Mouse (Mus musculus) forebrain, embryonic 12.5 days (tissue): ENCODE measurements around the gene Arl4d. TPM values are rescaled to one million over a fixed set of nuclear protein-coding genes. Genes with fewer than 3 reads are reported as not detected.
A peak's percentile ranks its signal among the peaks of the same experiment; 100 is the strongest.
"Not testable (repeated sequence)": the region's sequence is repeated elsewhere in the genome, so short reads cannot be mapped to it uniquely, and the experiment has no call there.

Source experiments
- ATAC-seq: fragments of 200-750 bp; cut with Nextera tagmentation; 2 replicates; pipeline ENCODE4 v1.8.0; 2017; ENCODE audit warnings: moderate TSS enrichment; ENCODE audit not compliant: low FRiP score
- H3K27ac ChIP-seq: fragments of 300-500 bp; sonication (generic); 2 replicates; pipeline ENCODE4 v1.5.1; 2016; ENCODE audit warnings: mild to moderate bottlenecking
- H3K27me3 ChIP-seq: fragments of 300-500 bp; sonication (generic); 2 replicates; pipeline ENCODE4 v1.6.1; 2016; ENCODE audit warnings: mild to moderate bottlenecking
- H3K36me3 ChIP-seq: fragments of 300-500 bp; sonication (generic); replicated peaks from 2 replicates; pipeline ENCODE4 v1.6.1; 2016; ENCODE audit warnings: mild to moderate bottlenecking
- H3K4me1 ChIP-seq: fragments of 300-500 bp; sonication (generic); 2 replicates; pipeline ENCODE4 v1.6.1; 2016
- H3K4me2 ChIP-seq: fragments of 300-500 bp; sonication (generic); 2 replicates; pipeline ENCODE4 v1.6.1; 2016; ENCODE audit warnings: mild to moderate bottlenecking, moderate library complexity
- H3K4me3 ChIP-seq: fragments of 300-500 bp; sonication (generic); replicated peaks from 2 replicates; pipeline ENCODE4 v1.5.1; 2016; ENCODE audit warnings: mild to moderate bottlenecking
- H3K9ac ChIP-seq: fragments of 300-500 bp; sonication (generic); 2 replicates; pipeline ENCODE4 v1.6.1; 2016; ENCODE audit warnings: mild to moderate bottlenecking
- H3K9me3 ChIP-seq: fragments of 300-500 bp; sonication (generic); 2 replicates; pipeline ENCODE4 v1.6.1; 2016
- whole genome bisulfite sequencing: fragments of 180-500 bp; shearing (Covaris S2); methylation state at CpG from one replicate; pipeline ENCODE4 v1.1.7; 2016; 5-methylcytosine and 5-hydroxymethylcytosine counted together
- polyA plus RNA-seq: library from polyadenylated mRNA; unstranded; fragments of >200 nt; fragmentation: Nextera tagmentation; extraction: Ambion mirVana; gene quantifications from 2 replicates; pipeline ENCODE4 v1.2.1, GENCODE M21; 2016

Arl4d gene
- polyA plus RNA-seq, 1 experiment from 2014 or later = 16.2 TPM

- 0 out of 2 replicates have a peak, but pooled peaks cover 15% of the 10 kb centered on the region for H3K27me3 ChIP-seq
- peak overlapping the region; percentile 95 for H3K27ac ChIP-seq
- H3K9ac ChIP-seq = peak overlapping the region; percentile 63
- not testable (repeated sequence) for H3K36me3 ChIP-seq, H3K4me1 ChIP-seq, H3K9me3 ChIP-seq
- ATAC-seq = peak; percentile 91
- H3K4me3 ChIP-seq = peak overlapping the region; percentile 22
- WGBS = 0% methylated on average over 38 of the region's 40 CpGs
- H3K4me2 ChIP-seq = peak overlapping the region; percentile 49
Observed at GRCm38 (mm10) chr11:101657886-101658750, 7.2 kb upstream of the Arl4d start.

GRCm38 (mm10) chr11:101658751-101659558 is 6.4 kb upstream of the Arl4d start:
- Histone ChIP-seq H3K27ac (peak overlapping the region; percentile 84), H3K9me3 (no peaks in the 10 kb centered on the region), H3K27me3 (peaks cover 6% of the 10 kb centered on the region; the same call in 1 of the 2 replicates), H3K36me3 (no peaks in the 10 kb centered on the region), H3K4me2 (no peak overlapping the region), H3K4me3 (no peak overlapping the region), H3K9ac (no peak overlapping the region), H3K4me1 (peaks cover 7% of the 10 kb centered on the region)
- WGBS = 34% methylated on average over 10 of the region's 10 CpGs
- peak; percentile 8; the same call in 1 of the 2 replicates for ATAC-seq

GRCm38 (mm10) chr11:101661191-101661590 is 4.2 kb upstream of the Arl4d start:
- H3K4me2 ChIP-seq = no peak overlapping the region
- peaks cover under 1% of the 10 kb centered on the region for H3K27me3 ChIP-seq
- ATAC-seq = no peak
- 83% methylated on average over 7 of the region's 7 CpGs for WGBS
- H3K9ac ChIP-seq = no peak overlapping the region
- no peaks in the 10 kb centered on the region for H3K36me3 ChIP-seq
- no peak overlapping the region for H3K4me3 ChIP-seq
- H3K27ac ChIP-seq = no peak overlapping the region
- peaks cover 16% of the 10 kb centered on the region for H3K4me1 ChIP-seq
- no peaks in the 10 kb centered on the region for H3K9me3 ChIP-seq

GRCm38 (mm10) chr11:101661786-101662185 is 3.6 kb upstream of the Arl4d start:
- no peak for ATAC-seq
- peaks cover 6% of the 10 kb centered on the region for H3K27me3 ChIP-seq
- H3K4me1 ChIP-seq = peaks cover 16% of the 10 kb centered on the region
- no peak overlapping the region for H3K4me3 ChIP-seq
- WGBS = 82% methylated on average over 5 of the region's 5 CpGs
- no peaks in the 10 kb centered on the region for H3K36me3 ChIP-seq
- H3K9me3 ChIP-seq = no peaks in the 10 kb centered on the region
- no peak overlapping the region for H3K27ac ChIP-seq
- H3K4me2 ChIP-seq = no peak overlapping the region
- no peak overlapping the region for H3K9ac ChIP-seq

GRCm38 (mm10) chr11:101663229-101664027 is 1.9 kb upstream of the Arl4d start:
- ATAC-seq = no peak
- WGBS = 80% methylated on average over 11 of the region's 11 CpGs
- no peak overlapping the region for H3K4me2 ChIP-seq
- peaks cover 12% of the 10 kb centered on the region for H3K27me3 ChIP-seq
- H3K27ac ChIP-seq = no peak overlapping the region
- H3K9me3 ChIP-seq = no peaks in the 10 kb centered on the region
- no peaks in the 10 kb centered on the region for H3K36me3 ChIP-seq
- H3K9ac ChIP-seq = no peak overlapping the region
- H3K4me3 ChIP-seq = no peak overlapping the region
- H3K4me1 ChIP-seq = peaks cover 18% of the 10 kb centered on the region

GRCm38 (mm10) chr11:101665636-101665992 is 273 bp downstream of the Arl4d start:
- peaks cover 12% of the 10 kb centered on the region for H3K27me3 ChIP-seq
- H3K9me3 ChIP-seq = no peaks in the 10 kb centered on the region
- H3K4me1 ChIP-seq = peaks cover 28% of the 10 kb centered on the region
- H3K9ac ChIP-seq = peak overlapping the region; percentile 68
- no peak for ATAC-seq
- H3K4me2 ChIP-seq = peak overlapping the region; percentile 94
- H3K4me3 ChIP-seq = peak overlapping the region; percentile 58
- H3K27ac ChIP-seq = peak overlapping the region; percentile 82
- 2% methylated on average over 24 of the region's 24 CpGs for WGBS
- H3K36me3 ChIP-seq = no peaks in the 10 kb centered on the region

- H3K27ac ChIP-seq = no peak overlapping the region
- H3K36me3 ChIP-seq = no peaks in the 10 kb centered on the region
- H3K4me3 ChIP-seq = peak overlapping the region; percentile 58
- H3K9me3 ChIP-seq = no peaks in the 10 kb centered on the region
- H3K4me1 ChIP-seq = peaks cover 28% of the 10 kb centered on the region
- H3K27me3 ChIP-seq = peaks cover 12% of the 10 kb centered on the region
- H3K9ac ChIP-seq = peak overlapping the region; percentile 47; the same call in 1 of the 2 replicates
- 86% methylated on average over 28 of the region's 28 CpGs for WGBS
- H3K4me2 ChIP-seq = peak overlapping the region; percentile 94
- ATAC-seq = no peak
Observed at GRCm38 (mm10) chr11:101666626-101667345, 1.4 kb downstream of the Arl4d start.

- Histone ChIP-seq H3K9ac (0 out of 2 replicates have a peak overlapping the region, but pooled peaks have one; percentile 9), H3K4me1 (peaks cover 28% of the 10 kb centered on the region), H3K4me2 (peak overlapping the region; percentile 94), H3K27me3 (peaks cover 12% of the 10 kb centered on the region), H3K9me3 (no peaks in the 10 kb centered on the region), H3K27ac (peak overlapping the region; percentile 71), H3K4me3 (peak overlapping the region; percentile 19; the same call in 1 of the 2 replicates), H3K36me3 (no peaks in the 10 kb centered on the region)
- 76% methylated on average over 14 of the region's 14 CpGs for WGBS
- ATAC-seq = no peak
Observed at GRCm38 (mm10) chr11:101667871-101668532, 2.7 kb downstream of the Arl4d start.

GRCm38 (mm10) chr11:101668546-101669261 is 3.4 kb downstream of the Arl4d start:
- H3K4me3 ChIP-seq = peak overlapping the region; percentile 19; the same call in 1 of the 2 replicates
- ATAC-seq = no peak
- peaks cover 12% of the 10 kb centered on the region for H3K27me3 ChIP-seq
- H3K9me3 ChIP-seq = no peaks in the 10 kb centered on the region
- WGBS = 51% methylated on average over 10 of the region's 13 CpGs
- H3K27ac ChIP-seq = peak overlapping the region; percentile 71
- H3K9ac ChIP-seq = peak overlapping the region; percentile 25; the same call in 1 of the 2 replicates
- H3K4me2 ChIP-seq = peak overlapping the region; percentile 94
- H3K36me3 ChIP-seq = no peaks in the 10 kb centered on the region
- H3K4me1 ChIP-seq = peaks cover 28% of the 10 kb centered on the region

- no peaks in the 10 kb centered on the region for H3K36me3 ChIP-seq
- H3K27ac ChIP-seq = no peak overlapping the region
- peaks cover 23% of the 10 kb centered on the region for H3K4me1 ChIP-seq
- H3K4me2 ChIP-seq = no peak overlapping the region
- no peak overlapping the region for H3K9ac ChIP-seq
- 81% methylated on average over 1 of the region's 1 CpGs for WGBS
- peaks cover 12% of the 10 kb centered on the region for H3K27me3 ChIP-seq
- ATAC-seq = no peak
- H3K9me3 ChIP-seq = no peaks in the 10 kb centered on the region
- no peak overlapping the region for H3K4me3 ChIP-seq
Observed at GRCm38 (mm10) chr11:101670334-101670733, 5.0 kb downstream of the Arl4d start.
